Mouse (Mus musculus) liver, adult (tissue): Measurements from ENCODE around the gene Plcb4.

Source experiments
- GATA4 ChIP-seq: IDR thresholded peaks from 2 replicates; pipeline ENCODE4 v1.6.1; 2014; ENCODE audit warnings: mild to moderate bottlenecking, low read length; ENCODE audit not compliant: insufficient replicate concordance

The Plcb4 gene

GRCm38 (mm10) chr2:135919641-135920040 is 260.8 kb downstream of the Plcb4 start:
- no peak for TF ChIP-seq GATA4

- TF ChIP-seq GATA4 = no peak
Measured at GRCm38 (mm10) chr2:135926660-135927343, 268.0 kb downstream of the Plcb4 start.

- no peak for TF ChIP-seq GATA4
Measured at GRCm38 (mm10) chr2:135929021-135929720, 270.4 kb downstream of the Plcb4 start.

- TF ChIP-seq GATA4 = no peak
Measured at GRCm38 (mm10) chr2:135930696-135931095, 271.9 kb downstream of the Plcb4 start.

- TF ChIP-seq GATA4 = no peak
Measured at GRCm38 (mm10) chr2:135932569-135932968, 273.8 kb downstream of the Plcb4 start.

- TF ChIP-seq GATA4 = no peak
Measured at GRCm38 (mm10) chr2:135936376-135936775, 277.6 kb downstream of the Plcb4 start.

- TF ChIP-seq GATA4 = no peak
Measured at GRCm38 (mm10) chr2:135937646-135938045, 278.8 kb downstream of the Plcb4 start.

GRCm38 (mm10) chr2:135939933-135940332 is 281.1 kb downstream of the Plcb4 start:
- TF ChIP-seq GATA4 = no peak

GRCm38 (mm10) chr2:135947839-135948238 is 289.0 kb downstream of the Plcb4 start:
- TF ChIP-seq GATA4 = no peak

GRCm38 (mm10) chr2:135954760-135955548 is 296.1 kb downstream of the Plcb4 start:
- TF ChIP-seq GATA4 = no peak

GRCm38 (mm10) chr2:135955796-135956195 is 297.0 kb downstream of the Plcb4 start:
- TF ChIP-seq GATA4 = no peak

- no peak for TF ChIP-seq GATA4
Measured at GRCm38 (mm10) chr2:135957689-135958088, 298.9 kb downstream of the Plcb4 start.

GRCm38 (mm10) chr2:135958453-135958852 is 299.6 kb downstream of the Plcb4 start:
- TF ChIP-seq GATA4 = no peak

GRCm38 (mm10) chr2:135963089-135963488 is 304.3 kb downstream of the Plcb4 start:
- TF ChIP-seq GATA4 = no peak

GRCm38 (mm10) chr2:135966871-135967557 is 308.2 kb downstream of the Plcb4 start:
- no peak for TF ChIP-seq GATA4
